Mouse (Mus musculus) embryo, embryonic 11 days (tissue): Measurements from ENCODE around the gene Rnf2.
"Not testable (repeated sequence)": the region's sequence is repeated elsewhere in the genome, so short reads cannot be mapped to it uniquely, and the experiment has no call there.

Experiments used
- DNase-seq: peaks from one replicate; pipeline ENCODE4 v3.0.0-alpha.2; 2015

The Rnf2 gene

GRCm38 (mm10) chr1:151483568-151483967, 17.2 kb downstream of the Rnf2 start:
- peak; percentile 17 for DNase-seq

DNA sequence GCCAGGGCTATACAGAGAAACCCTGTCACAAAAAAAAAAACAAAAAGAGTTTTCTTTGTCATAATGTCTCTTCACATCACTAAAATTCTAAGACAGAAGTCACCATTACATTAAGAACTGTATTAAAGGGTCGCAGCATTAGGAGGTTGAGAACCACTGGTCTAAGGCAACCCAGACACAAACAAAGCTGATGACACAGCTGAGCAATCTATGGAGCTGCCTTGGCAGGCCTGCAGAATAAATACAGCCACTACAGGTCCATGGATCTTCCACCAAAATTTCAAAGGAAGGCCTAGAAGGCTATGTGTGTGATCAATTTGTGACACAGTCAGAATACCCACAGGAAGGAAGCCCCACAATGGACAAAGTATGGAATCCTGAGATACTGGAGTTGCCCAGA, 18.3 kb downstream of the Rnf2 start:
- DNase-seq = no peak

- DNase-seq = not testable (repeated sequence)
Measured at GRCm38 (mm10) chr1:151472386-151472785, 28.4 kb downstream of the Rnf2 start.

GRCm38 (mm10) chr1:151471429-151471828, 29.3 kb downstream of the Rnf2 start:
- no peak for DNase-seq

DNA sequence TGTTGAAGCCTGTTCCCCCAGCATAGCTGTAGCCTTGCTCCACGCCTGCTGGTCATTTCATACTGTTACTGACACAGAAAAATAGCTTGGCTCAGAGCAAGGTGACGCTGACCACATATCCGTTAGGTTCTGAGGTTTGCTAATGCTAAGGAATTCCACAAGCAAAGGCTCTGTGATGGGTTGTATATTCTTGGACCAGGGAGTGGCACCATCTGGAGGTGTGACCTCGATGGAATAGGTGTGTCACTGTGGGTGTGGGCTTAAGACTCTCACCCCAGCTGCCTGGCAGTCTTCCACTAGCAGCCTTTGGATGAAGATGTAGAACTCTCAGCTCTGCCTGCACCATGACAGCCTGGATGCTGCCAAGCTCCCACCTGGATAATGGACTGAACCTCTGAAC, 34.2 kb downstream of the Rnf2 start:
- DNase-seq = no peak

DNA sequence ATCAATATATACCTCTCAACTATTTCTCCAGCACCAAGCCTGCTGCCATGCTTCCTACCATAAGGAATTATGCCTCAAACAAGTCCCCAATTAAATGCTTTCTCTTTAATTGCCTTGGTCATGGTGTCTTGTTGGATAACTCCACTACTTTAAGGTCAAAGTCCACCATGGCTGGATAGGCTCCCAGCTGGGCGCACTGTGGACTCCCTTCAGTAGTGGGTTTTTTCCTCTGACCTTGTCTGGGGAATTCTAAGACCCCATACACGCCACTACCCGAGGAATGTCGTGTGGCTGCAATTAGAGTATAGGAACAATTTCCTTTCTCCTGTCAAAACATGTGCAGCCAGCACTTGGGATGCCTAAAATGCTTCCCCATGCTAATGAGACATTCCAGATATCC, 35.8 kb downstream of the Rnf2 start:
- DNase-seq = peak; percentile 18

GRCm38 (mm10) chr1:151461265-151461664, 39.5 kb downstream of the Rnf2 start:
- DNase-seq = peak; percentile 40

GRCm38 (mm10) chr1:151457087-151457486, 43.7 kb downstream of the Rnf2 start:
- DNase-seq = no peak

GRCm38 (mm10) chr1:151451946-151452345, 48.8 kb downstream of the Rnf2 start:
- no peak for DNase-seq

DNA sequence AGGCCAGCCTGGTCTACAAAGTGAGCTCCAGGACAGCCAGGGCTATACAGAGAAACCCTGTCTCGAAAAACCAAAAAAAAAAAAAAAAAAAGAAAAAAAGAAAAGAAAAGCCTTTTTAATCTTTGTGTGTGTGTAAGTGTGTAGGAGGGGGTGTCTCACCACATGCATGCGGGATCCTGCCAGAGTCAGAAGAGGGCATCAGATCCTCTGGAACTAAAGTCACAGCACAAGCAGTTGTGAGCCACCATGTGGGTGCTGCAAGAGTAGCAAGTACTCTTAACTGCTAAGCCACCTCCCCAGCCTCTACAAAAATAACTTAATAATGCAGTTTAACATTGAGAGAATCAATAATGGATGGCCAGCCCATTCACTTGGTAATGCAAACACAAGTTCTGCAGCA, 49.9 kb downstream of the Rnf2 start:
- DNase-seq = no peak

- DNase-seq = no peak
Measured at GRCm38 (mm10) chr1:151449866-151450265, 50.9 kb downstream of the Rnf2 start.

DNA sequence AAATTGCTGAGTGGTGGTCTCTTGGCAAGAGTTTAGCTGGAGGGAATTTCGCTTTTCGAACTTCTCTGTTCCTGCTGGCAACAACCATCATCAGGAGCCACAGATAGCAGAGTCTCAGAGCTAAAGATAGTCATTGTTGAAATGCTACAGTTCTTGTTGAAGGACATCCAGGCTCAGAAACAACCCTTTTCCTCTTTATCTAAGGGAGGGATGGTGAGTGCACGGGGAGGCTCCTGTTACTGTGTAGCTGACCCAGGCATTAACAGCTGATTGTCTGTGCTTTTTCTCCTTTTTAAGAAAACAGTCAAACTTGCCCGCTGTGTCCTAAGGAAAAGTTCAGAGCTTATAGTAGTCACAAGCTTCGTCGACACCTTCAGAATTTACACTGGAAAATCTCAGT, 65.3 kb downstream of the Rnf2 start:
- DNase-seq = no peak

GRCm38 (mm10) chr1:151429316-151429715, 71.4 kb downstream of the Rnf2 start:
- DNase-seq = no peak

GRCm38 (mm10) chr1:151428263-151429221, 72.2 kb downstream of the Rnf2 start, which contains the start of the genes Swt1 and Trmt1l:
Gene Swt1 (minus strand): TSS chr1:151428455.
Gene Trmt1l (plus strand): TSS chr1:151428542.
- DNase-seq = peak; percentile 99

GRCm38 (mm10) chr1:151427888-151428262, 72.9 kb downstream of the Rnf2 start:
- DNase-seq = no peak

GRCm38 (mm10) chr1:151426947-151427600, 73.7 kb downstream of the Rnf2 start:
- peak; percentile 2 for DNase-seq

GRCm38 (mm10) chr1:151422178-151422577, 78.6 kb downstream of the Rnf2 start:
- no peak for DNase-seq

DNA sequence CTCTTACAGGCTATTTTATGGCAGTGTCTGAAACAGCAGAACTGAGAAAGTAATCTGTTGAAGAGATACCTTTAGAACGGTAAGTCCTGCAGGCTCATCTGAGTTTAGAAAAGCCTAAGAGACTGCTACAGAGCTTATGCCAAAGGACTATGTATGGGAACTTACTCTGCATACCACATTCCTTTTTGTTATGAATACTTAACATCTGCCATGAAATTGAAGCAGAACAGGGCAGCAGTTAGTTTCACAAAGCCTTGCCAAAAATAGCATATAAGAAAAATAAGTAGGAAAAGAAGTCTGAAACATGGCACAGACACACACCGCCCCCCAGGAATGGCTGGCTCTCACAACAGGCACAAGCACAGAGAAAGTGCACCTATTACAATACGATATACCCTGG, 90.9 kb downstream of the Rnf2 start:
- no peak for DNase-seq
